ENCODE assay signal across 24 mouse cellular contexts in the genomic region with DNA sequence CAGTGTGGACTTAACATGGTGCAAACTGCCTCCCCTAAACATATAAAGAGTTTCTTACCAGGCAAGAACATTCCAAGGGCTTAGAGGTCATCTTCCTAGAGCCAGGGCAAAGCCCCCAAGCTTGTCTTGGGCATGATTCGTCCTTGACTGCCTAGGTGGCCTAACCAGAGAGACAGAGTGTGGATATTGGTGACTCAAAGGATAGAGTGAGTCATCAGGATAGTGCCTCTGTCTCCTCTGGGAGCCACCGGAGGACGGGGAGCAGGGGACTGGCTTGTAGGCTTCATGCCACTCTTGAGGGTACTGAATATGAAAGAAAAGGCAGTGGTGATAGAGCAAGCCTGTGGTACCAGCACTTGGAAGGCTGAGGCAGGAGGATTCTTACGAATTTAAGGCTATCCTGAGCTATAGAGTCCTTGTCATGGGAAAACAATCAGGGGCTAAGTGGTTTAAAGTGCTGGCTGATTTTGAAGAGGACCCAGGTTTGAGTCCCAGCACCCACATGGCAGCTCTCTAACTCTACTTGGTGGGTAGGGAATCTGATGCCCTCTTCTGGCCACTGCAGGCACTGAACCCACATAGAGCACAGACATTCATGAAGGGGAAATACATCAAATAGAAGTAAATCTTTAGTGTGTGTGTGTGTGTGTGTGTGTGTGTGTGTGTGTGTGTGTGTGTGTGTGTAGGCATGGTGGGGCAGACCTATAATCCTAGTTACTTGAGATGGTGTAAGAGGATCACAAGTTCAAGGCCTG. TPM values are rescaled to one million over a fixed set of nuclear protein-coding genes. Genes with fewer than 3 reads are reported as not detected.
DNase-seq lines count a peak whose midpoint lies in the region; TF ChIP-seq lines count a peak whose summit lies in the region.
"Had no signal": no experiment of that assay in that cellular context is flagged by ENCODE, and none has a peak within 500 bp of the region (broad histone marks: within the 10 kb centered on the region; RNA-seq: fewer than 3 reads in every experiment).

No protein-coding gene starts in this region.

- no peak overlapping the region for H3K4me3 ChIP-seq in gastrocnemius, adult 2 months
- no peak overlapping the region for H3K4me3 ChIP-seq in liver, adult 2 months (ENCODE audit: insufficient read depth, low read depth, low read length)
- H3K4me3 ChIP-seq: embryonic facial prominence, embryonic 13.5 days; limb, embryonic 15.5 days; midbrain, embryonic 13.5 days; neural tube, embryonic 13.5 days had no signal

- H3K4me1 ChIP-seq in liver, adult 2 months (ENCODE audit: control insufficient read depth, insufficient read depth, low read length) = no peaks in the 10 kb centered on the region
- H3K4me1 ChIP-seq: embryonic facial prominence, embryonic 13.5 days; limb, embryonic 15.5 days; midbrain, embryonic 13.5 days; neural tube, embryonic 13.5 days had no signal

- no peaks in the 10 kb centered on the region for H3K36me3 ChIP-seq in liver, adult 2 months (ENCODE audit: control insufficient read depth, insufficient read depth, low read length)
- H3K36me3 ChIP-seq: embryonic facial prominence, embryonic 13.5 days; limb, embryonic 15.5 days; midbrain, embryonic 13.5 days; neural tube, embryonic 13.5 days had no signal

- intact Hi-C loops in gastrocnemius, adult 2 months (cut with DNase I) = no loop called here

- TF ChIP-seq POLR2A in liver, adult 2 months (IDR thresholded peaks at IDR 0.05; ENCODE audit: extremely low read depth, insufficient read depth, low read length) = no peak

- no peaks in the 10 kb centered on the region for H3K27me3 ChIP-seq in liver, adult 2 months (ENCODE audit: control insufficient read depth, insufficient read depth, low read length)
- H3K27me3 ChIP-seq: embryonic facial prominence, embryonic 13.5 days; limb, embryonic 15.5 days; midbrain, embryonic 13.5 days; neural tube, embryonic 13.5 days had no signal

- 77% methylated on average over 4 of the region's 4 CpGs for WGBS in liver, adult 2 months

- DNase-seq in gastrocnemius, adult 2 months = no peak
- DNase-seq in gastrocnemius, adult 18-20 months (ENCODE audit: low spot score) = no peak
- no peak for DNase-seq in liver, adult 2 months (ENCODE audit: extremely low read depth, low read depth, low spot score)
- DNase-seq in liver = no peak
- DNase-seq in 416B (ENCODE audit: low read depth) = peak; percentile 35
- peak; percentile 43 for DNase-seq in NIH3T3 (ENCODE audit: low read depth)
- no peak for DNase-seq in thymus, postnatal 14 days
- DNase-seq in natural killer cell, adult 2 months (ENCODE audit: low spot score in 2 of 2) = no peak
- DNase-seq: cerebellum, adult 9-11 months; forebrain, postnatal 0 days; heart, postnatal 10 days; lung, postnatal 10 days; thymus, postnatal 25 days had no signal

- no peak overlapping the region for H3K9ac ChIP-seq in liver, adult 2 months (ENCODE audit: low read depth, low read length)
- H3K9ac ChIP-seq: embryonic facial prominence, embryonic 13.5 days; forebrain, postnatal 0 days; hindbrain, embryonic 14.5 days; limb, embryonic 15.5 days; midbrain, embryonic 13.5 days; neural tube, embryonic 13.5 days had no signal

- no peak overlapping the region for H3K27ac ChIP-seq in gastrocnemius, adult 2 months
- H3K27ac ChIP-seq in liver, adult 2 months (replicated peaks; ENCODE audit: insufficient read depth, low read depth, low read length) = no peak overlapping the region
- H3K27ac ChIP-seq: embryonic facial prominence, embryonic 13.5 days; hindbrain, embryonic 14.5 days; kidney, postnatal 0 days; limb, embryonic 15.5 days; midbrain, embryonic 13.5 days; neural tube, embryonic 13.5 days had no signal

- TF ChIP-seq CTCF in gastrocnemius, adult 2 months (IDR thresholded peaks at IDR 0.05) = peak; percentile 27; the same call in 1 of the 2 replicates
- TF ChIP-seq CTCF in liver, adult 2 months (IDR thresholded peaks at IDR 0.05; ENCODE audit: low read depth, low read length) = peak; percentile 5; the same call in 1 of the 2 replicates

- H3K79me2 ChIP-seq in liver, adult 2 months (ENCODE audit: control insufficient read depth, insufficient read depth, low read length) = no peaks in the 10 kb centered on the region

RNA-seq across cellular contexts. Expression of a gene that starts 8.8 kb away (rescaled TPM):
- 1 to 10 TPM; 4.3 to 8.7 TPM for total RNA-seq in gastrocnemius, adult 2 months (2021)
- total RNA-seq in gastrocnemius, adult 18-20 months (2021) = 1 to 10 TPM; 3.9 to 4.7 TPM
- total RNA-seq in liver, adult 2 months (2014; rRNA removed) = 0.07 and 0.18 TPM in 2 replicates
- 0.14 and 0.26 TPM in 2 replicates for polyA plus RNA-seq in liver, adult 2 months (2012; rRNA removed)
- total RNA-seq: megakaryocyte, adult 5-6 weeks had no signal

RNA-seq across cellular contexts. Expression of a gene that starts 12.5 kb away (rescaled TPM):
- total RNA-seq in gastrocnemius, adult 2 months (2021) = 1 to 10 TPM; 2.7 to 5.9 TPM
- total RNA-seq in gastrocnemius, adult 18-20 months (2021) = 1 to 10 TPM; 3.2 to 4.6 TPM
- total RNA-seq in liver, adult 2 months (2014; rRNA removed) = 0.20 and 0.28 TPM in 2 replicates
- polyA plus RNA-seq in liver, adult 2 months (2012; rRNA removed) = 0.66 and 0.75 TPM in 2 replicates
- polyA plus RNA-seq: activated CD4-positive, CD25-positive, alpha-beta regulatory T cell, adult 4 months had no signal

RNA-seq across cellular contexts. Expression of a gene that starts 19.3 kb away (rescaled TPM):
- 10 to 100 TPM in 1 of 2 experiments, 1 to 10 TPM in 1; 8.5 to 10.7 TPM for total RNA-seq in gastrocnemius, adult 2 months (2021)
- 1 to 10 TPM; 8.7 to 8.9 TPM for total RNA-seq in gastrocnemius, adult 18-20 months (2021)
- total RNA-seq in liver, adult 2 months (2014; rRNA removed) = 0.55 and 0.74 TPM in 2 replicates
- 6.2 and 8.3 TPM in 2 replicates for polyA plus RNA-seq in liver, adult 2 months (2012; rRNA removed)

RNA-seq across cellular contexts. Expression of a gene that starts 28.0 kb away (rescaled TPM):
- total RNA-seq in gastrocnemius, adult 2 months (2021) = under 1 TPM; 0.17 to 0.38 TPM
- total RNA-seq in gastrocnemius, adult 18-20 months (2021) = under 1 TPM; 0.18 to 0.64 TPM
- not detected in 2 replicates for total RNA-seq in liver, adult 2 months (2014; rRNA removed)
- polyA plus RNA-seq in liver, adult 2 months (2012; rRNA removed) = 0.13 TPM in 1 of 2 replicates, not detected in the other
- total RNA-seq: heart, postnatal 10 days; megakaryocyte, adult 5-6 weeks had no signal
- polyA plus RNA-seq: activated CD4-positive, CD25-positive, alpha-beta regulatory T cell, adult 4 months; gonadal fat pad, adult 2 months; intestine, embryonic 16.5 days; kidney, postnatal 0 days; limb, embryonic 15.5 days; small intestine, adult 2 months had no signal

RNA-seq across cellular contexts. Expression of a gene that starts 29.9 kb away (rescaled TPM):
- 10 to 100 TPM; 36.7 to 77.0 TPM for total RNA-seq in gastrocnemius, adult 2 months (2021)
- 100 to 1,000 TPM in 1 of 2 experiments, 10 to 100 TPM in 1; 37.4 to 119 TPM for total RNA-seq in gastrocnemius, adult 18-20 months (2021)
- not detected in 2 replicates for total RNA-seq in liver, adult 2 months (2014; rRNA removed)
- polyA plus RNA-seq in liver, adult 2 months (2012; rRNA removed) = 0.12 TPM in 1 of 2 replicates, not detected in the other
- total RNA-seq: forebrain, postnatal 0 days; megakaryocyte, adult 5-6 weeks had no signal
- polyA plus RNA-seq: activated CD4-positive, CD25-positive, alpha-beta regulatory T cell, adult 4 months; embryonic facial prominence, embryonic 13.5 days; forebrain, postnatal 0 days; hindbrain, embryonic 14.5 days; neural tube, embryonic 13.5 days had no signal

Comparison
In these comparisons a context has a peak if more than half of its experiments do, and no peak if none do; other contexts are left out.
1. DNase-seq: peak in 416B (single experiment) and NIH3T3 (single experiment); none in gastrocnemius, adult 2 months (single experiment), gastrocnemius, adult 18-20 months (single experiment), liver, adult 2 months (single experiment), liver (single experiment), thymus, postnatal 14 days (single experiment) and natural killer cell, adult 2 months (0 of 2).